Mouse (Mus musculus): ENCODE measurements around the gene Akap12.

DNA sequence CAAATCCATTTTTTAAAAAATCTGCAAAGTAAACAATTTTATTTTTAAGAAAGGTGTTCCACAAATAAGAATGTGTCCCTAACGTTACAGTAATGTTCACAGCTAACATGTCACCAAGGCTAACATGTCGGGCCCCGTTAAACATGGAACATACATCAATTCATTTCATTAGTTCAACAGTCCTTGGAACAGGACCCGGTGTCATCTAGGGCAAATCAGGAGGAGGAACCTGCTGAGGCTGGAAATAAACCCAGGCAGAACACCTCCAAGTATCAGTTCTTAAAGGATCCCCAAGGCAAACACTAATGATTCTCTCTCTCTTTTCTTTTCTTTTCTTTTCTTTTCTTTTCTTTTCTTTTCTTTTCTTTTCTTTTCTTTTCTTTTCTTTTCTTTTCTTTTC lies 108.6 kb downstream of the Akap12 start:
- TF ChIP-seq POLR2A (IDR thresholded peaks at IDR 0.05; ENCODE audit: insufficient read depth, low read depth, low read length) (no peak), CTCF (IDR thresholded peaks at IDR 0.05; ENCODE audit: insufficient read depth, low read depth, low read length) (no peak)

All from olfactory bulb, adult 2 months (tissue).